Mouse (Mus musculus) heart, adult 2 months (tissue): ENCODE results near the gene Apol9b. TPM values are rescaled to one million over a fixed set of nuclear protein-coding genes. Genes with fewer than 3 reads are reported as not detected.

Experiments
- DNase-seq, 2 experiments: peaks; one replicate each; pipeline ENCODE4 v3.0.0; 2021
- H3K27ac ChIP-seq: fragments of 200-600 bp; 2 replicates; pipeline ENCODE4 v1.8.1; 2022
- H3K27me3 ChIP-seq: fragments of 200-500 bp; 2 replicates; pipeline ENCODE4 v1.6.1; 2012; ENCODE audit warnings: mild to moderate bottlenecking, low read length, inconsistent platforms, mixed read lengths; ENCODE audit not compliant: control insufficient read depth, insufficient read depth
- H3K36me3 ChIP-seq: fragments of 200-500 bp; 2 replicates; pipeline ENCODE4 v1.6.1; 2012; ENCODE audit warnings: low read length, inconsistent platforms; ENCODE audit not compliant: control insufficient read depth, insufficient read depth
- H3K4me1 ChIP-seq: fragments of 200-500 bp; 2 replicates; pipeline ENCODE4 v1.6.1; 2011; ENCODE audit warnings: low read length; ENCODE audit not compliant: control insufficient read depth, insufficient read depth
- H3K4me3 ChIP-seq: fragments of 200-600 bp; 2 replicates; pipeline ENCODE4 v1.8.1; 2022
- H3K79me2 ChIP-seq: fragments of 200-500 bp; replicated peaks from 2 replicates; pipeline ENCODE4 v1.6.1; 2012; ENCODE audit warnings: mild to moderate bottlenecking, inconsistent platforms, low read length, moderate library complexity, mixed read lengths; ENCODE audit not compliant: control insufficient read depth, insufficient read depth
- H3K9ac ChIP-seq: fragments of 200-500 bp; 2 replicates; pipeline ENCODE4 v1.6.1; 2012; ENCODE audit warnings: low read depth, mild to moderate bottlenecking, control low read depth, inconsistent platforms, low read length, mixed read lengths
- CTCF ChIP-seq: fragments of 200-600 bp; IDR thresholded peaks from 2 replicates; pipeline ENCODE4 v1.8.1; 2022; ENCODE audit warnings: antibody characterized with exemption, mild to moderate bottlenecking, moderate library complexity
- EP300 ChIP-seq: fragments of 200-500 bp; IDR thresholded peaks from 2 replicates; pipeline ENCODE4 v1.6.1; 2011; ENCODE audit warnings: low read depth, low read length, control low read depth; ENCODE audit not compliant: insufficient read depth
- POLR2A ChIP-seq: fragments of 200-500 bp; IDR thresholded peaks from 2 replicates; pipeline ENCODE4 v1.6.1; 2011; ENCODE audit warnings: mild to moderate bottlenecking, low read depth, low read length, control low read depth; ENCODE audit not compliant: insufficient read depth
- WGBS: fragments of 180-500 bp; shearing (Covaris S2); methylation state at CpG from one replicate; pipeline ENCODE4 v1.1.7; 2018; 5-methylcytosine and 5-hydroxymethylcytosine counted together
- intact Hi-C: fragments of 180-260 bp; cut with DNase I; formaldehyde crosslinking; loops from one replicate; pipeline ENCODE4 v1.15.1; 2025
- polyA plus RNA-seq: library from polyadenylated mRNA; depleted of rRNA; stranded (reverse); fragments of >200 nt; gene quantifications from 2 replicates; pipeline ENCODE4 v1.2.3, GENCODE M21; 2012
- total RNA-seq, 2 experiments: library from RNA; stranded (reverse); gene quantifications; 2 replicates each; pipeline ENCODE4 v1.2.3; 2021

The Apol9b gene
- total and polyA plus RNA-seq, 3 experiments = 0.53 TPM; not detected in 2

- TF ChIP-seq CTCF (no peak), POLR2A (no peak)
- Histone ChIP-seq H3K27me3 (no peaks in the 10 kb centered on the region), H3K9ac (no peak overlapping the region), H3K4me1 (peaks cover 9% of the 10 kb centered on the region), H3K79me2 (no peaks in the 10 kb centered on the region), H3K27ac (peak overlapping the region; percentile 63; the same call in 1 of the 2 replicates), H3K4me3 (no peak overlapping the region), H3K36me3 (peaks cover 3% of the 10 kb centered on the region)
- intact Hi-C loops = loop anchor here (5.0 kb wide), 1 partner anchor 154 kb away; no protein-coding TSS in a partner anchor
- DNase-seq = no peak
- WGBS = 59% methylated on average over 11 of the region's 11 CpGs
Observed at GRCm38 (mm10) chr15:77763702-77764101, 34.9 kb downstream of the Apol9b start.

DNA sequence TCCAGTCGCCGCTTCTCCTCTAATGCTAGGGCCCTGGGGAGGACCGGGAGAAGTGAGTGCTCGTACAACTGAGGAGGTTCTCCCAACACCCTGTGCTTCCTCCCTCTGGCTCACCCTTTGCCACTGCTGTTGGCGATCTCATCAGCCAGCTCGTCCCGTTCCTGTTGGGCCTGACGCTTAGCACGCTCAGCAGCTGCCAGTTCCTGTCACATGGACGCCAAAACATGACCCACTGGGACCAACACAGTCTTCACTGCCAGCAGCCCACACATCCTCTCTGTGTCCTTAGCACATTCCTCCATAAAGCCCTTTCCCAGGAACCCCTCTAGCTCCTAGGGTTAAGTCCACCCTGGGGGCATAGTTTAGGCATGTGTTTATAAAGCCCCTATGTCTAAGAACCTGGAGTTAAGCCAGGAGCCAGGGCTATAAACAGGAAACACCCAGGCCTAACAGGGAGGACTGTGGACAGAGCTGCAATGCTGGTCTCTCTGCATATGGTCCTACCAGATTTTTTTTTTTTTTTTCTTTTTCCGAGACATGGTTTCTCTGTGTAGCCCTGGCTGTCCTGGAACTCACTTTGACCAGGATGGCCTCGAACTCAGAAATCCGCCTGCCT, 35.7 kb downstream of the Apol9b start:
- TF ChIP-seq CTCF (no peak), POLR2A (0 out of 2 replicates have a peak, but pooled peaks have one; percentile 19), EP300 (peak; percentile 59; the same call in 1 of the 2 replicates)

GRCm38 (mm10) chr15:77765484-77766093, 36.8 kb downstream of the Apol9b start:
- Histone ChIP-seq H3K4me1 (peaks cover 9% of the 10 kb centered on the region), H3K9ac (no peak overlapping the region), H3K79me2 (no peaks in the 10 kb centered on the region), H3K4me3 (no peak overlapping the region), H3K36me3 (peaks cover 3% of the 10 kb centered on the region), H3K27me3 (no peaks in the 10 kb centered on the region), H3K27ac (peak overlapping the region; percentile 63)
- DNase-seq = no peak
- TF ChIP-seq CTCF (no peak), EP300 (no peak), POLR2A (no peak)
- intact Hi-C loops = no loop called here
- 76% methylated on average over 16 of the region's 16 CpGs for WGBS

More for the DNA sequence above, 35.7 kb downstream of the Apol9b start:
- intact Hi-C loops = loop anchor here (5.0 kb wide), 1 partner anchor 153 kb away; no protein-coding TSS in a partner anchor
- no peaks in the 10 kb centered on the region for H3K27me3 ChIP-seq
- peak overlapping the region; percentile 63 for H3K27ac ChIP-seq
- 28% methylated on average over 13 of the region's 13 CpGs for WGBS
- no peak overlapping the region for H3K4me3 ChIP-seq
- H3K36me3 ChIP-seq = peaks cover 3% of the 10 kb centered on the region
- peaks cover 9% of the 10 kb centered on the region for H3K4me1 ChIP-seq
- H3K9ac ChIP-seq = 0 out of 2 replicates have a peak overlapping the region, but pooled peaks have one; percentile 9
- peak; percentile 79 to 86 for DNase-seq
- no peaks in the 10 kb centered on the region for H3K79me2 ChIP-seq

GRCm38 (mm10) chr15:77766981-77767380, 38.1 kb downstream of the Apol9b start:
- intact Hi-C loops = no loop called here
- peaks cover 3% of the 10 kb centered on the region for H3K36me3 ChIP-seq
- WGBS = 90% methylated on average over 11 of the region's 11 CpGs

DNA sequence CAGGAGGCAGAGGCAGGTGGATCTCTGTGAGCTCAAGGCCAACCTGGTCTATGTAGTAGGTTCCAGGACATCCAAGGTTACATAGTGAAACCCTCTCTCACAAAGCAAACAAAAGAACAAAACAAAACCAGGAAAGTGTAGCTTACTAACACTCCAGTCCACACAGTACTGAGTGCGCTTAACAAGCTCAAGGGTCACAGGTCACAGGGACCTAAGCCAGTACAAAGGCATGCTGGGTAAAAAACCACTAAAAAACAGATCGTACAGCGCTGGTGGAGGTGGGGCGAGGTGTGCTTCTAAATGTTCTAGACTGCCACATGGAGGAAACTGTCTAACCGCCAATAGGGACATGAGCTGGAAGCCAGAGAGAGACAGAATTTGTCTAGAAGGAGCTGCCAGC, 41.5 kb downstream of the Apol9b start:
- Histone ChIP-seq H3K36me3 (peaks cover under 1% of the 10 kb centered on the region; the same call in 1 of the 2 replicates), H3K79me2 (no peaks in the 10 kb centered on the region), H3K27me3 (no peaks in the 10 kb centered on the region), H3K4me3 (no peak overlapping the region), H3K27ac (no peak overlapping the region), H3K4me1 (0 out of 2 replicates have a peak, but pooled peaks cover 2% of the 10 kb centered on the region), H3K9ac (no peak overlapping the region)
- no peak for DNase-seq
- no peak for TF ChIP-seq POLR2A
- no peak for TF ChIP-seq EP300
- TF ChIP-seq CTCF = no peak
- intact Hi-C loops = no loop called here
- WGBS = 92% methylated on average over 5 of the region's 5 CpGs

More at GRCm38 (mm10) chr15:77766981-77767380, 38.1 kb downstream of the Apol9b start:
- Histone ChIP-seq H3K27ac (no peak overlapping the region), H3K4me1 (peaks cover 9% of the 10 kb centered on the region), H3K27me3 (no peaks in the 10 kb centered on the region), H3K9ac (no peak overlapping the region), H3K79me2 (no peaks in the 10 kb centered on the region), H3K4me3 (no peak overlapping the region)
- TF ChIP-seq EP300 (no peak), CTCF (no peak), POLR2A (no peak)
- DNase-seq = no peak

DNA sequence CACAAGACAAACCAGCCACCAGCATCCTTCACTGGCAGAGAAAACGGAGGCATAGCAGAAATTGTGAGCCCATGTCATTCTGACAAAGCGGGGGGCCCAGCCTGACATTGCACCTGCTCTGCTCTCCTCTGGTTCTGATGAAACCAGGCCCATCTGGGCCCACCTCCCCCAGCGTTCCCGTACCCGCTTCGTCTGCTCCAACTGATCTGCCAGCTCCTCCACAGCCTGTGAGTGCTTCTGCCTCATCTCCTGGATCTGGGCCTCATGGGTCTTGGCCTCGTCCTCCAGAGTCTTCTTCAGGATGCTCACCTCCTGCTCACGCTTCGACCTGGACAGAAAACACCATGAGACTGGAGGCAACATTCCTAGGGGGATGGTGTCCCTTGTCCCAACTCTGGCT, 42.1 kb downstream of the Apol9b start:
- DNase-seq = no peak
- TF ChIP-seq POLR2A (no peak), EP300 (no peak), CTCF (no peak)
- no peaks in the 10 kb centered on the region for H3K27me3 ChIP-seq
- H3K4me1 ChIP-seq = 0 out of 2 replicates have a peak, but pooled peaks cover under 1% of the 10 kb centered on the region
- H3K27ac ChIP-seq = no peak overlapping the region
- 93% methylated on average over 9 of the region's 9 CpGs for WGBS
- no peak overlapping the region for H3K4me3 ChIP-seq
- no peaks in the 10 kb centered on the region for H3K36me3 ChIP-seq
- intact Hi-C loops = no loop called here
- no peak overlapping the region for H3K9ac ChIP-seq
- H3K79me2 ChIP-seq = no peaks in the 10 kb centered on the region
